Mouse (Mus musculus) right cerebral cortex, adult 18-20 months (tissue): ENCODE results near the gene Olfr643.
"Not testable (repeated sequence)": the region's sequence is repeated elsewhere in the genome, so short reads cannot be mapped to it uniquely, and the experiment has no call there.

ENCODE experiments used
- DNase-seq: peaks from one replicate; pipeline ENCODE4 v3.0.0; 2022; ENCODE audit warnings: mixed read lengths

Gene Olfr643

GRCm38 (mm10) chr7:104017203-104017602, 120.0 kb downstream of the Olfr643 start, which contains the start of gene Olfr639:
TSS of gene Olfr639 (minus strand) at chr7:104017303.
- DNase-seq, result no peak

GRCm38 (mm10) chr7:103999124-103999523, 138.1 kb downstream of the Olfr643 start:
- no peak for DNase-seq

GRCm38 (mm10) chr7:103998446-103998845, 138.8 kb downstream of the Olfr643 start, which contains the start of gene Olfr638:
TSS of gene Olfr638 (plus strand) at chr7:103998746.
- DNase-seq, result no peak

- no peak for DNase-seq
Measured at GRCm38 (mm10) chr7:103971782-103972181, 165.4 kb downstream of the Olfr643 start.

GRCm38 (mm10) chr7:103970852-103971251, 166.4 kb downstream of the Olfr643 start, which contains the start of gene Olfr635:
TSS of gene Olfr635 (plus strand) at chr7:103971152.
- no peak for DNase-seq

- DNase-seq, result not testable (repeated sequence)
Measured at GRCm38 (mm10) chr7:103966873-103967272, 170.3 kb downstream of the Olfr643 start.
